Mouse (Mus musculus) lung, postnatal 4 days (tissue): ENCODE data around the gene Sgcb.

Experiments used
- DNase-seq, 2 experiments: peaks; one replicate each; pipeline ENCODE4 v3.0.0; 2021

Gene Sgcb

GRCm38 (mm10) chr5:73647261-73647900 lies at the start of gene Sgcb:
Gene Sgcb (minus strand): TSS chr5:73647790.
- DNase-seq: peak; percentile 88 to 90

GRCm38 (mm10) chr5:73694254-73695015 lies 46.8 kb upstream of the Sgcb start:
- DNase-seq: no peak

GRCm38 (mm10) chr5:73693778-73694177 lies 46.2 kb upstream of the Sgcb start:
- DNase-seq: no peak

GRCm38 (mm10) chr5:73691723-73692520 lies 44.3 kb upstream of the Sgcb start:
- no peak for DNase-seq

GRCm38 (mm10) chr5:73690146-73690545 lies 42.6 kb upstream of the Sgcb start:
- DNase-seq: no peak

- no peak for DNase-seq
Observed at GRCm38 (mm10) chr5:73688576-73688975, 41.0 kb upstream of the Sgcb start.

GRCm38 (mm10) chr5:73686149-73686548 lies 38.6 kb upstream of the Sgcb start:
- peak in 1 of 2 experiments; percentile 40 for DNase-seq

- no peak for DNase-seq
Observed at GRCm38 (mm10) chr5:73683706-73684409, 36.3 kb upstream of the Sgcb start.

GRCm38 (mm10) chr5:73683221-73683620 lies 35.6 kb upstream of the Sgcb start:
- no peak for DNase-seq

- DNase-seq: no peak
Observed at GRCm38 (mm10) chr5:73676626-73677025, 29.0 kb upstream of the Sgcb start.

GRCm38 (mm10) chr5:73675604-73676003 lies 28.0 kb upstream of the Sgcb start:
- no peak for DNase-seq

- no peak for DNase-seq
Observed at GRCm38 (mm10) chr5:73669386-73669785, 21.8 kb upstream of the Sgcb start.

- DNase-seq: no peak
Observed at GRCm38 (mm10) chr5:73667877-73668276, 20.3 kb upstream of the Sgcb start.

- no peak for DNase-seq
Observed at GRCm38 (mm10) chr5:73666695-73667094, 19.1 kb upstream of the Sgcb start.

- DNase-seq: peak; percentile 10 to 35
Observed at GRCm38 (mm10) chr5:73651855-73652201, 4.2 kb upstream of the Sgcb start.

- DNase-seq: peak; percentile 30 to 42
Observed at GRCm38 (mm10) chr5:73651061-73651854, 3.7 kb upstream of the Sgcb start, which contains the start of gene Spata18. Gene Spata18 (plus strand): TSS chr5:73651379.

GRCm38 (mm10) chr5:73650365-73650964 lies 2.9 kb upstream of the Sgcb start:
- DNase-seq: peak in 1 of 2 experiments; percentile 13

- peak in 1 of 2 experiments; percentile 38 for DNase-seq
Observed at GRCm38 (mm10) chr5:73642091-73642490, 5.5 kb downstream of the Sgcb start.

GRCm38 (mm10) chr5:73641058-73641457 lies 6.5 kb downstream of the Sgcb start:
- no peak for DNase-seq

GRCm38 (mm10) chr5:73637337-73638107 lies 10.1 kb downstream of the Sgcb start:
- DNase-seq: no peak

GRCm38 (mm10) chr5:73633141-73633540 lies 14.4 kb downstream of the Sgcb start:
- DNase-seq: peak; percentile 55 to 69
